Mouse (Mus musculus) R1 (cell line): Measurements from ENCODE around the gene Fam205a1.
"Not testable (repeated sequence)": the region's sequence is repeated elsewhere in the genome, so short reads cannot be mapped to it uniquely, and the experiment has no call there.

Source experiments
- DNase-seq: peaks from one replicate; pipeline ENCODE4 v3.0.0-alpha.2; 2018; ENCODE audit warnings: low read depth, low spot score

Gene Fam205a1

DNA sequence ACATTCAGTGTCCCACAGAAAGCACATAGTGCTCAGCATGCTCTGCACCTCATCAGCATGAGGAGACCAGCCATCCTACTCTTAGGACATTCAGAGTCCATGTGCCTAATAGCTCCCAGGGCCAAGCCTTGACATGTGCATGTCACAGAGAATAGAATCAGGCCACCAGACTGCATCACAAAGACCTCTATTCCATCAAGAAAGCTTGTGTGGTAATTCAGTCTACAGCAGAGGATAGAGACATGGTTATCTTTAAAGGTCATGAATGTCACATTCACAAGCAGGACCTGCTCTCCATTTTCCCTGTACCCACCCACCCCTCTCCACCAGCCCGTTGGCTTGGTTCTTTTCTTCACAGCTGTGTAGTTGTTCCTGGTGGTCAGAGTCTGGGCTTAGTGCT lies at the start of gene Fam205a1:
TSS of gene Fam205a1 (minus strand) at position 101 of the 400 bp plus-strand sequence.
- not testable (repeated sequence) for DNase-seq

DNA sequence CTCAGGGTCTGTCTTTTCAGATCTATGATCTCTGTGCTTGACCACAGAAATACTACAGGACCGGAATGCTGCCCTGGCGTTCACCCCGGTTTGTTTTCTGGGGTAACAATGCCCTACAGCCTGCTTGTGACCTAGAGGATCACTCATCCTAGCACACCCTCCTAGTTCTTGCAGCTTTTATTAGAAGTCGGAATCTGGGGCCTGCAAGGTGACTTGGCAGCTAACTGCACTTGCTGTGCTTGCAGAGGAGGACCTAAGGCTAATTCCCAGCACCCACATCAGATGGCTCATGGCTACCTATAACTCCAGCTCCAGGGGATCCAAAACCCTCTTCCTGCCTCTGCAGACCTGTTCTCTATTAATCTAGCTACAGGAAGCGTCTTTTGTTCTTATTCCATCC lies 49.0 kb upstream of the Fam205a1 start:
- DNase-seq: no peak

DNA sequence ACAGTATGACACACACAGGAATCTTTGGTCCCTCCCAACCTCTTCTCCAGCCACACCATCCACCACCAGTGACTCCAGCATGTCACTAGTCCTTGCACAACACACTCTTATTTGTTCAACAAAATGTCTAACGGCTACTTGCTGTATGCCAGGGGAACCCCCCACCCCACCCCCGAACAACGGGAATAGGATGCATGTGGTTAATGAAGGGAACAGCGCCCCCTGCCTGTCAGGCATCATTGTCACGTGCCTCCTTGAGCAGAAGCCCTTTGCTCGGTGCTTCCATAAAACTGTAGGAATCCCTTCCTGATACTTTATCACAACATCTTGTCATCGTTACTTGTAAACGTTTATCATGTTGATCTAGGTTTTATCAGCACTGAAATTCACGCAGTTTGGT lies 48.5 kb upstream of the Fam205a1 start:
- peak; percentile 72 for DNase-seq

DNA sequence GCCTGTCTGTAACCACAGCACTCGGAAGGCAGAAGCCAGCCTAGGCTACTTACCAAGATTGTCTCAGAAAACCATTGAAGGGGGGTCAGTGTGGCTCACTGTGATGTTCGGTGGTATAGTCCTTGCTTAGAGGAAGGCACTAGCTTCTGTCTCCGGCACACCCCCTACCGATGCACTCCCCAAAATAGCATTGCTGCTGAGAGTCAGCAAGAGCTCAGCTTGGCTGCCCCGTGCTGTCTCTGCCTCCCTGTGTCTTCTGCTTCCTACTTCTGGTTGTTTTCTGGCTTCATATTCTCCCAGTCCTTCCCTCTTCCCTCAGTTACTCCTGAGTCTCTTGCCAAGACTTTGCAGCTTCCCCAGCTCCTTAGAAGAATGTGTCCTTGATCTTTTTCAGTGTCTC lies 47.2 kb upstream of the Fam205a1 start:
- DNase-seq: no peak

DNA sequence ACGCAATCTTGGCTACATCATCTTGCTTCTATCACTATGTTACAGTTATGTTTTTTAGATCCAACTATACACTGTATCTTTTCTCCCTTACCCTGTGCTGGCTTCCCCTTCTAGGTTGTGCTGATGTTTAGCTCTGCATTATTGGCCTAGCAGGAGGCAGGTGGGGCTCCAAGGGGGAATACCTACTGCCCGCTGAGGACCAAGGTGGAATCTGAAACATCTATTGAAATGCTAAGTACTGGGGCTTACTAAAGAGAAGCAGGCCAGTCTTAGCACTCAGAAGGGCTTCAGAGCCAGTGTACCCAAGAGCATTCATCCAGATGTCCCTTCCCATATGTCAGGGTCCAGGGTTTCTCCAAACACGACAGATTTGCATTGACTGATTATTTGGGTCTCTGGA lies 45.2 kb upstream of the Fam205a1 start:
- peak; percentile 80 for DNase-seq

GRCm38 (mm10) chr4:42895118-42895517 lies 41.4 kb upstream of the Fam205a1 start:
- DNase-seq: no peak

- DNase-seq: no peak
Measured at GRCm38 (mm10) chr4:42891176-42891575, 37.5 kb upstream of the Fam205a1 start.

- no peak for DNase-seq
Measured at GRCm38 (mm10) chr4:42888806-42889205, 35.1 kb upstream of the Fam205a1 start.

- DNase-seq: no peak
Measured at GRCm38 (mm10) chr4:42886926-42887325, 33.2 kb upstream of the Fam205a1 start.

DNA sequence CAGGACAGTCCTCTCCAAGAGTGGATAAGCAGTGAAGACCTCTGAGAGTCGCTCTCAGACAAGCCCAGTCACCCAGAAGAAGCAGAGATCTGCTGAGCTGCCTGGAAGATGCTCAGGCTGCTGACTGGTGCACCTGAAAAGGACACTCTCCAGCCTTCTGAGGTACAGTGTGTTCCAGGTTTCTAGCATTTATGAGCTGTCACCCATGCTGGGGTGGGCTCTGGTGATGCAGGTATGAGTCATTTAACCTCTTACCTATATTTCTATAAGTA lies 26.9 kb upstream of the Fam205a1 start:
- DNase-seq: no peak

- no peak for DNase-seq
Measured at GRCm38 (mm10) chr4:42879829-42880676, 26.4 kb upstream of the Fam205a1 start.

GRCm38 (mm10) chr4:42877657-42878056 lies 24.0 kb upstream of the Fam205a1 start:
- DNase-seq: no peak

DNA sequence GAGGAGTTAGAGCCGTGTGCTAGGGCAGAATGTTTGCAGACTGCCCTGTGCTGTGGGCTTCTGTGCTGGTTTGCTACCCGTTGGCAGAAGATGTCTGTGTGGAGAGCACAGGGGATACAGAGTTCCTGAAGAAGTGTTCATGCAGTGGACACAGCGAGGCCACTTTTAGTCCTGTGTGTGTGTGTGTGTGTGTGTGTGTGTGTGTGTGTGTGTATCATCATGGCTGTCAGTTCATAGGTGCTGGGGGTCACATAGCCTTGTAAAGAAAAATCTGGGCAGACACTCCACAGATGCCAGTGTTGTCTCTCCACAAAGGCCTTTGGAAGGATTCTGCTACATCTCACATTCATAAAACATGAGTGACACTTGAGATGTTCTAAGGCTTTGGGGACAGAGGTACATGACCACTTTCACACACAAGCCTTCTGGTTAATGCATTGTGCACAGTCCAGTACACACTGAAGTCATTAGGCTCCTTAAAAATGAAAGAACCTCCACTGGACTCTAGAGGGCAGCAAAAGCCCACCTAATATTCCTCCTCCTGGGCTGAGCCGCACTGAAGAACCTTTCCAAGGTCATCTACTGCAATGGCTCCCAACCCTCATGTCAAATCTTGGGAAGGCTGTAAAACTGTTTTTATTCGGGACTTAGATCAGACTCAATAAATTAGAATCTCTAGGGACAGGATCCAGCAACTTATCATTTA lies 23.1 kb upstream of the Fam205a1 start:
- peak; percentile 74 for DNase-seq

- no peak for DNase-seq
Measured at GRCm38 (mm10) chr4:42874134-42874533, 20.4 kb upstream of the Fam205a1 start, which contains the start of gene Fam205c. Gene Fam205c (minus strand): TSS chr4:42874234.

GRCm38 (mm10) chr4:42872746-42873435 lies 19.2 kb upstream of the Fam205a1 start:
- DNase-seq: peak; percentile 52

GRCm38 (mm10) chr4:42872151-42872550 lies 18.5 kb upstream of the Fam205a1 start:
- DNase-seq: no peak

- no peak for DNase-seq
Measured at GRCm38 (mm10) chr4:42870748-42871147, 17.1 kb upstream of the Fam205a1 start.

- no peak for DNase-seq
Measured at GRCm38 (mm10) chr4:42868193-42868592, 14.5 kb upstream of the Fam205a1 start.

GRCm38 (mm10) chr4:42867390-42867789 lies 13.7 kb upstream of the Fam205a1 start:
- no peak for DNase-seq

DNA sequence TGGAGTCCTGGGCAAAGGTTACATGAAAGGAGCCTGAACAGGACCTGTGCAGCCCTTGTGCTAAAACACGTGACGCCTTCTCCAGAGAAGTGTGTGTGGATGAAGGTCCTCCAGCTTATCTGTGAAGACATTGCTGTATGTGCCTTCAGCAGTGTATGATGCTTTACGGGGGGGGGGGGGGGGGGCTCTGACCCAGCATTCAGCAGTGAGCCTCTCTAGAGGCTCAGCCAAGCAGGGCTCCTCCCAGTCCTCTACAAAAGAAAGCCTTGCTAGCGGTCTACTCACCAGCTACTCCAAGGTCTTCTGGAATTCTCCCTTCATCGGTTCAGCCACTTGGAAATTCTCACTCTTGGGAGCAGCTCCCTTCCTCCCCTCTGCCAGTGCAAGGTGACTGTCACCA lies 9.8 kb upstream of the Fam205a1 start:
- not testable (repeated sequence) for DNase-seq

GRCm38 (mm10) chr4:42860483-42860882 lies 6.8 kb upstream of the Fam205a1 start:
- not testable (repeated sequence) for DNase-seq

DNA sequence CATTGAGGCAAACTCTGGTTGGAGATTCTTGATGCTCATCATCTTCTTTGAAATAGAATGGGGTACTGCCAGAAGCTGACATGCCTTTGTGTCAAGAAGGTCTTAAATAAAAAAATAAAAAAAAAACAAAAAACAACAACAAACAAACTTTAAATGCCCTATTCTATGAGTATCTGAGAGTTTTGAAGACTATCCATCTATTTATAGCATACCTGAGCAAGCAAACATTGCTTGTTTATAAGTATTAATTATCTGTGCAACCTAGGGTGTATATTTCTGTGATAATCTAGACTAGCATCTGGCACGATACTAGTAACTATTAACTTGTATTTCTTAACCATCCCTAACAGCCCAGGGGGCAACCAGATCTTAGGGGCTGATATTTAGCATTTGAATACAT lies 3.0 kb upstream of the Fam205a1 start, which contains the start of gene Gm12394:
TSS of gene Gm12394 (minus strand) at position 101 of the 400 bp plus-strand sequence.
- not testable (repeated sequence) for DNase-seq
